Mouse (Mus musculus): ENCODE data around the gene Rab11a.

Gene Rab11a

GRCm38 (mm10) chr9:64737406-64738201, at the start of gene Rab11a:
Gene Rab11a (minus strand): TSS chr9:64737758.
- DNase-seq (ENCODE audit: low spot score) = peak; percentile 97

GRCm38 (mm10) chr9:64786216-64786905, 48.8 kb upstream of the Rab11a start:
- DNase-seq (ENCODE audit: low spot score) = no peak

GRCm38 (mm10) chr9:64784841-64785240, 47.3 kb upstream of the Rab11a start:
- peak; percentile 55 for DNase-seq (ENCODE audit: low spot score)

GRCm38 (mm10) chr9:64783511-64783910, 46.0 kb upstream of the Rab11a start:
- DNase-seq (ENCODE audit: low spot score) = peak; percentile 67

- peak; percentile 83 for DNase-seq (ENCODE audit: low spot score)
These were observed 42.1 kb upstream of the Rab11a start for GRCm38 (mm10) chr9:64779628-64780027.

- DNase-seq (ENCODE audit: low spot score) = no peak
These were observed 40.6 kb upstream of the Rab11a start for GRCm38 (mm10) chr9:64778151-64778550.

GRCm38 (mm10) chr9:64777441-64777987, 40.0 kb upstream of the Rab11a start:
- DNase-seq (ENCODE audit: low spot score) = no peak

GRCm38 (mm10) chr9:64775491-64775890, 37.9 kb upstream of the Rab11a start:
- no peak for DNase-seq (ENCODE audit: low spot score)

- no peak for DNase-seq (ENCODE audit: low spot score)
These were observed 37.3 kb upstream of the Rab11a start for GRCm38 (mm10) chr9:64774883-64775282.

- peak; percentile 92 for DNase-seq (ENCODE audit: low spot score)
These were observed 36.9 kb upstream of the Rab11a start for GRCm38 (mm10) chr9:64774411-64774811.

- peak; percentile 44 for DNase-seq (ENCODE audit: low spot score)
These were observed 36.4 kb upstream of the Rab11a start for GRCm38 (mm10) chr9:64773936-64774335.

- DNase-seq (ENCODE audit: low spot score) = no peak
These were observed 35.7 kb upstream of the Rab11a start for GRCm38 (mm10) chr9:64773254-64773653.

- no peak for DNase-seq (ENCODE audit: low spot score)
These were observed 33.7 kb upstream of the Rab11a start for GRCm38 (mm10) chr9:64771236-64771635.

GRCm38 (mm10) chr9:64770411-64770849, 32.9 kb upstream of the Rab11a start:
- no peak for DNase-seq (ENCODE audit: low spot score)

- no peak for DNase-seq (ENCODE audit: low spot score)
These were observed 32.4 kb upstream of the Rab11a start for GRCm38 (mm10) chr9:64769911-64770310.

- DNase-seq (ENCODE audit: low spot score) = peak; percentile 80
These were observed 31.6 kb upstream of the Rab11a start for GRCm38 (mm10) chr9:64769066-64769695.

GRCm38 (mm10) chr9:64767796-64768195, 30.2 kb upstream of the Rab11a start:
- no peak for DNase-seq (ENCODE audit: low spot score)

- no peak for DNase-seq (ENCODE audit: low spot score)
These were observed 28.6 kb upstream of the Rab11a start for GRCm38 (mm10) chr9:64766136-64766535.

- no peak for DNase-seq (ENCODE audit: low spot score)
These were observed 27.3 kb upstream of the Rab11a start for GRCm38 (mm10) chr9:64764824-64765223.

GRCm38 (mm10) chr9:64758052-64758451, 20.5 kb upstream of the Rab11a start:
- no peak for DNase-seq (ENCODE audit: low spot score)

- DNase-seq (ENCODE audit: low spot score) = no peak
These were observed 15.0 kb upstream of the Rab11a start for GRCm38 (mm10) chr9:64752575-64752974.

- no peak for DNase-seq (ENCODE audit: low spot score)
These were observed 11.8 kb upstream of the Rab11a start for GRCm38 (mm10) chr9:64749314-64749713.
